Mouse (Mus musculus) spleen, postnatal 10 days (tissue): Measurements from ENCODE around the gene Pitpna.
A peak's percentile ranks its signal among the peaks of the same experiment; 100 is the strongest.

Source experiments
- DNase-seq, 2 experiments: peaks; one replicate each; pipeline ENCODE4 v3.0.0; 2021 to 2022; ENCODE audit warnings: low spot score in 2 of 2

Gene Pitpna

DNA sequence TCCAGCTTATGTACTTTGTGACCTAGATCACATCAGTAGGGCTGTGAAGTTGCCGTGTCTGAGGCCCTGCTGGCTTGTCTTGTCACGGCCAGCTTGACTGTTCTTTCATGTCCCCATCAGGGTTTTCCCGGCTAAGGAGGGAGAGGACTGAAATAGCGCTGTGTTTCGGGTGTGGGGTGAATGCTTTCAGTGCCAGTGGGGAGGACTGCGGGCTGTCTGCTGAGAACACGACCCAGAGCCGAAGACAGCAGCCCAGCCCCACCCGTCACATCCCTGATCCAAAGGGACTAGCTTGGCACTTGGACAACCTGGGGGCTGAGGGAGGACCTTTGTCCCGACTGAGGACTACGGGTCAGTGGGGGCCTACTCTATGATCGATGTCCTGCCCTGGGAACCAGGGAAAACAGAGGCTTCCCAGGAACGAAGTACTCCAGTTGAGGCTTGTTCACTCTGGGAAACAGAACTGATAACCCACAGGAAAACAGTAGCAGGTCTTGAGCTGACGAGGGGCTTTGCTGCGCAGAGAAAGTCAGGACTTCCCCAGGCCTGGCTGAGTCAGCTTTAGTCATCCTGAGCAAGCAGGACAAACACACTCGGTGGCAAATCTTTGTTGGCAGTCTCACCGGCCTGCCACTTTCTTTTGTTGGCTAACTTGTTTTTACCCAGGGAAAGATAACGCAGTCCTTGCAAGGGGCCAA is 23.9 kb upstream of the Pitpna start:
- DNase-seq, result no peak

DNA sequence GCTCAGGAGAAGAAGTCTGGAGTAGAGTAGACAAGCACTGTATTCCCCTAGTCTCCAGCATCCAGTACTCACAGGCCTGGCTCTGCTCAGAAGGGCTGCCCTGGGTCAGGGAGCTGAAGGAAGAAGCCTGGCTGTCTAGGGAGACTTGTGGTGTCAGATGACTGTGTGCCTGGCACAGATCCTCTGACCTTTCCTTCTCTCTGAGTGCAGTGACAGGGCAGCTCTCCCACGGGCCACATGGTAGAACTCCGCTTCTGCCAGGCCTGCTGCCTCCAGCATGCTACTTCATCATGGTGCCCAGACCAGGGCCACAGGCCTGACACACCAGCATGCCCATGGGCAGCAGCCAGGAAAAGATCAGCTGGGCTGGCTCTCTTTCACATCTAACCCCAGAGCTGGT is 22.0 kb upstream of the Pitpna start:
- no peak for DNase-seq

DNA sequence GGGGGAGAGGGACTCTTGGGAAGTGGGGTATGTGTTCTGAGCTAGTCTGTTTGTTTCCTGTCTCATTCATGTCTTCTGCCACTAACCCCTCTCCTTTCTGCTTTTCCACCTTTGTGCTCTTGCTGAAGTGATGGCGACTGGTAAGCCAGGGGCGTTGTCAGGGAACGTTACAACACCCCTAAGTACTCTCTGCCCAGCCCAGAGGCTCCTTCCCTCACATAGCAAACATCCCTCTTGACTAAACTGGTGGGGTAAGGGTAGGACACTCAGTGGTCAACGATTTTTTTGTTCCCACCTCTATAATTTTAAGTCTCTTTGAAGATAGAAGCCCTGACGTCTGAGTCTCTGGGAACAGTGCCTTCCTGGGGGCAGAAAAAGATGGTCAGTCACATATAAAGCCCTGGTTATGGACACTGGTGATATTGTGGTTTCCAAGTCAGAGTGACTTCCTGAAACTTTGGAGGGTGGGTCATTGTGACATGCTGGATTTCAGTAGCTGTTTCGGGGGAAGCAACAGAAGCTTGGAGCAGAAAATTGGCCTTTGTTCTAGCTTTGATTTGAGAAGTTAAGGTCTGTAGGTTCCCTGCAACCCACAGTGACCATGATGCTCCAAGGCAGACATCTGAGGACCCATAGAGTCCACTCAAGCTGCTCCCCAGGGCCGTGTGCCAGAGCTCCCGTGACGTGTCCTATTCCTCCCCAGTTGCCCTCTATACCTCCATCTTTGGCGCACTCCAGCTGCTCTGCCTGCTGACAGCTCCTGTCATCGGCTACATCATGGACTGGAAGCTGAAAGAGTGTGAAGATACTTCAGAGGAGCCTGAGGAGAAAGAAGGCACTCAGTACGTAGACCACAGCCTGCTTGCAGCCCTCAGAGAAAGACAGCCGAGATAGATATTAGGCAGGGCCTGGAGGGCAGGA is 21.4 kb upstream of the Pitpna start:
- no peak for DNase-seq

DNA sequence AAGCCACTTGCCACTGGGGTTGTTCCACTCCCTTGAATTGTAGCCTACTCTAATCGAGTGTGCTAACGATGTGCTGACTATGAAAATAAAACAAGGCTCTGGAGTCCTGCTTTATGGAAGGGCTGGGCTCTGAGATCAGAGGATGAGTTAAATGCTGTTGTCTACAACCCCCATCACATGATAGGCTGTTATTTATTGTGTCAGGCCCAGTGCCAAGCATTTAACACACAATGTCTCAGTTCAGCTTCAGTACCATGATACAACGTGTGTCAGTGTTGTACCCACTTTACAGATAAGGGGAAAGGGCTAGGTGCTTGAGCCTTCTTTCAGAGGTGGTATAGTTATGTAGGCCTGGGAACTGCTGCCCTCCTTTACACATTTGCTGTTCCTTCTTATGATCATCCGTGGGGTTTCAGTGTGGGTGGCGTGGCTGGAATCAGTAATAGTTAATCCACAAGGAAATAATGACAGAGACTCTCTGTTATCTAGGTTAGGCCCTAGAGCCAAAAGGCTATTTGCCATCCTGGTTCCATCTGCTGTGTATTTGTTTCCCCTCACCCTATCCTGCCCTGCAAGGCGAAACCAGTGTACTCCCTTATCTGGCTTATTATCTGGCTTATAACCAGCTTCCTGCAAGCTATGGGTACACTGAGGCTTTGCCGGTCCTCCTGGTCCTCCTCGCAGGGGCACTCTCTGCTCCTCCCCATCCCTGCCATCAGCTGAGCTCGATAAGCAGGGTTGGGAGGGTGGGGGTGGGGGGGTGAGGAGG is 20.4 kb upstream of the Pitpna start:
- no peak for DNase-seq

DNA sequence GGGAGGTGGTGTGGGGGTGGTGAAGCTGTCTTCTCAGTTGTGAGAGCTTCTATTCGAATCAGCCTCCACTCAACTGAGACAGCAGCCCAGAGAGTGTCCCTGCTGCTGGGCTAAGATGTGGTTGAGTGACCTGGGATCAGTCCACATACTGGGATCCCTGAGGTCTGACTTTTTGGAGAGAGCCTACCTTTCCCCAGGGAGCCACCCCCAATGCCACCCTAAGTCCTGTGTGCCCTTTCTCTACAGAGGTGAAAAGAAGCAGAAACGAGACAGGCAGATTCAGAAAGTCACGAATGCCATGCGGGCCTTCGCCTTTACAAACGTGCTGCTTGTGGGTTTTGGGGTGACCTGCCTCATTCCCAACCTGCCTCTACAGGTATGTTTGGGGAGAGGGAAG is 19.8 kb upstream of the Pitpna start:
- DNase-seq, result no peak

DNA sequence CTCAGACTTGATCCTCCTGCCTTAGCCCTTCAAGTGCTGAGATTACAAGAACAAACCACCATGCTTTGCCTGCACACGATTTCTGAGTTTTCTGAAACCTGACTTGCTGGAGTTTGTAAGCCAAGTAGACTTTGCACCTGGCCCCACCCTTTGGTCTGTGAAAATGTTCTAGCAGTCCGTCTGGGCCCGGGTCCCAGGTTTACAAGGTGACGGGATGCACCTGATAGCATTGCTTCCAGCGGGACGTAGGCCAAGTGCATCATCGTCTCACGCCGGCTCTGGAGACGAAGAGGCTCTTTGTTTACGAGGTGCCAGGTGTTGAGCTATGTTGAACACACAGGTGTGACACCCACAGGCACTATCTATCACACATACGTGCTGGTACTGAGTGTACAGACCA is 18.9 kb upstream of the Pitpna start:
- no peak for DNase-seq

DNA sequence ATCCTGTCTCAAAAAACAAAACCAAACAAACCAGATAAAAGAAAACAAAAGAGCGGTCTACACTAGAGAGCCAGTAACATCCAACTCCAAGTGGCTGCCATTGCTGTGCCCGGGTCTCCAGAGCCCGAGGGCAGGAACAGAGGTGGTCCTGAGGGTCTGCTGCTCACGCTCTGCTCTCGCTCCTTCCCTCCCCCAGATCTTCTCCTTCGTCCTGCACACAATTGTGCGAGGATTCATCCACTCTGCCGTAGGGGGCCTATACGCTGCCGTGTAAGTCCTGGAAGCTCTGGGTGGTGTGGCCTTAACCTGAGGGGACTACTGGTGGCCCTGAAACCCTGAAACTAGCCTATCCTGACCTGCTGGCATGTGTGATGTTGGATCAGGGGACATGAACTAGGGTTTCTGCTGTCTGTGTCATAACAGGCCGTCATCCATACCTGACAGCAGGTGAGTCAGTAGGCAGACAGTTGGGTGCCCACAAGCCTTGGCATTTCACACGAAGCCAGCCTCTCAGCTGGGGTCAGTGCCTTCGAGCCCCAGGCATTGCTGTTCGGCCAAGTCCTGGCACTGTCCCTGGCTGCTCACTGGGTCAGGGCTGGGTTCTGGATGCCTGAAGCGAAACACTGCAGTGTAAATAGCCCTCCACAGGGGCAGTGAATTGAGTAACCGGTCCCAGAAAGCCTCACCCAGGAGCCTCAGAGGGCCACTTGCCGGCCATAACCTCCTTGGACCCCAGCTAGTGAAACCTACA is 17.3 kb upstream of the Pitpna start:
- DNase-seq, result no peak

DNA sequence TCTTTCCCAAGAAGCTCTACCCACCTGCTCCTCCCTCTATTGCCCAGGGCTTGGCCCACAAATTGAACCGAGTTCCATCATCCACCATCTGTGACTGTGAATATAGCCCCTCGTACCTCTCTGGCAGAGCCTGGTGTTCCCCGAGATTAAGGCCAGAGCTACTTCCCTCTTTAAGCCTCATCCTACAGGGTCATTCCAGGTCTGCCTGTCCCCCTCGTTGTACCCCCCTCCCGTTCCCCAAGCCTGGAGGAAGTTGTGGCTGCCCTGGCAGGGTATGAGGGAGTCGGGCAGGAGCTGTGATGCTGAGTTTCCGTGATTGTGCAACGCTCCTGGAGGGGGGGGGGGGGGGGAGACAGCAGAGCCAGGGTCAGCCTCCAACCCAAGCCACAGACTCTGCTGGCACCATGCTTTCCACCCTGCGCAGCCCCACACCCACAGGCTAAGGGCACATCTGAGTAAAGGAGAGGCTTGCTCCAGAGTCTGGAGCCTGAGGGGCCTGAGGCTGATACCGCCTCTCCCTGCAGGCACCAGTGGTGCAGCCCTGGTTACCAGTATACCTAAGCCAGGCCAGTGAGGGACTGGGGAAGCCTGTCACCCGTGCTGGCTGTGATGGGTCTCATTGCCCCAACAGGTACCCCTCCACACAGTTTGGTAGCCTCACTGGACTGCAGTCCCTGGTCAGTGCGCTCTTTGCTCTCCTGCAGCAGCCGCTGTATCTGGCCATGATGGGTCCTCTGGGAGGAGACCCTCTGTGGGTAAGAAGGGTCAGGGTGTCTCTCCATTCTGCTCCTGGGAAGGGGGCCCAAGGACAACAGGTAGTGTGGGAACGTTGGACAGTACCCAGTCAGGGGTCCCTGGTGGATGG is 16.5 kb upstream of the Pitpna start:
- no peak for DNase-seq

DNA sequence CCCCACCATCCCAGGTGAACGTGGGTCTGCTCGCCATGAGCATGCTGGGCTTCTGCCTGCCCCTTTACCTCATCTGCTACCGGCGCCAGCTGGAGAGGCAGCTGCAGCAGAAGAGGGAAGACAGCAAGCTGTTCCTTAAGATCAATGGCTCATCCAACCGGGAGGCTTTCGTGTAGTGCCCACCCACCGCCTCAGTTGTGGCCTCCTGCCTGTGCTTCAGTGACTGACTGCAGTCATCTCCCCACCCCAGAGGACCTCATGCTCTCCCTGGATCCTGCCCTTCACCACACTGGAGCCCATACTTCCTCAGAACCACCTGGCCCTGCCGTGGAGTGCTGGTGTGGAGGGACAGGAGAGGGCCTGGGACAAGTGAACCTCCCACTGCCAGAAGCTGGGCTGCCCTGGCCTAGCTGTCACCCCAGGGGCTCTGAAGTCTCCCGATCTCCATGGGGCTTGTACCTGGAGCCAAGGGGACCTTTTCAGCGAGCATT is 15.6 kb upstream of the Pitpna start:
- no peak for DNase-seq

DNA sequence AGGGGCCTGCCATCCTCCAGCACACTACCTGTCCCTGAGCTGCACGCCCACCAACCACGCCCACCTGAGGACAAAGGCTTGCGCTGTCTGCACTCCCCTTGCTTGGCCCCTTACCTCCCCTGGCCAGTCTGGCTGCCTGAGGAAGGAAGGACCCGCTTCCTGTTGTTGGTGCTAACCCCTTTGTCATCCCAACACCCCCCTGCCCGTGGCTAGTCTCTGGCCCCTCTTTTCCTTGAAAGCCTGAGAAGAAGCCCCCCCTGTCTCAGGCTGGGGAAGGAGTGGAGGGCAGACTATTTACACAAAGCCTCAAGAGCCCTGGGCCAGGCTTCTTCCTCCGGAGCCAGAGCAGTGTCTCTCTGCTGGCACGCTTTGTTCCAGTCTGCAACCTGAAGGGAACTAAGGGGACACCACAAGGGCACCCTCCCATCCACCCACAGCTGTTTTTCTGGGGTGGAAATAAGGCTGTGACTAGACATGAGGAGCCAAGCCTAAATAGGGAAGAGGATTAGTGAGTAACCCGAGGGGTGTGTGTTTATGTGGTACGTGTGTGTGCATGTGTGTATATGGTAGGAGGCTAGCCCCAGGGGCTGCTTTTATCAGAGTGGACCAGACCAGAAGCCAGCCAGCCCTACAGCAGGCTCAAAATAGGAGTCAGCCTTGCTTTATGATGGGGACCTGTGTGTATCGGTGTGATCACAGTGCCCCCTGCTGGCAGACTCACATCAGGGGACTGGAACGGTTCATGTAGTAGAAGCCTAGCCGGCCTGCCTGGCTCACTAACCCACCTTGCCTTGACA is 14.8 kb upstream of the Pitpna start:
- DNase-seq, result peak; percentile 82 to 94

DNA sequence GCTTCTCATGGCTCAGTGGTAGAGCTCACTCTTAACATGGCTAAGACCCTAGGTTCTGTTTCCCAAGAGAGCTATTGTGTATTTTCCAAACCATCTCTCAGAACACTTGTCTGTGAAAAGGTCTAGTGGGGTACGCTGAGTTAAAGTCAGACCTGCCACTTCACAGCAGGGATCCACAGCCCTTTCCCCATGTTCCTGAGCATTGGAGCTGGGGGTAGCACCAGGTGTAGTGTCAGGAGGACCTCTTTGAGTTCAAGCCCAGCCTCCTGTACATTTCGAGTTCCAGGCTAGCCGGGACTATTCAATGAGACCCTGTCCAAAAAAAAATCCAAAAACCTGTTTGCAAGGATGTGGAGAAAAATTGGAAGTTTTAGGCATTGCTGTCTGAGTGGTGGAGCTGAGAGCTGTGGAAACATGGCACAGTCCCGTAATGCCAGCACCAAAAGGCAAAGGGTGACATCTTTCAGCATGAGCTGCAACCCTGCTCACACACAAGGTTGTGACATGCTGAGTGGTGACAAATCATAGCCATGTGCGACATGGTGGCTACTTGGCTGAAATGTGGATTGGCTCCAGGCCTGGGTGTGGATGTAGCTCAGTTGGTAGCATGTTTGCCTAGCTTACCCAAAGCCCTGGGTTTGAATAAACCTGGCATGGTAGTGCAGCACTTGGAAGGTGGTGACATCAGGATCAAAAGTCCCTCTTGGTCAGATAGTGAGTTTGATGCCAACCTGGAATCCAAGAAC is 13.3 kb upstream of the Pitpna start:
- DNase-seq, result no peak

DNA sequence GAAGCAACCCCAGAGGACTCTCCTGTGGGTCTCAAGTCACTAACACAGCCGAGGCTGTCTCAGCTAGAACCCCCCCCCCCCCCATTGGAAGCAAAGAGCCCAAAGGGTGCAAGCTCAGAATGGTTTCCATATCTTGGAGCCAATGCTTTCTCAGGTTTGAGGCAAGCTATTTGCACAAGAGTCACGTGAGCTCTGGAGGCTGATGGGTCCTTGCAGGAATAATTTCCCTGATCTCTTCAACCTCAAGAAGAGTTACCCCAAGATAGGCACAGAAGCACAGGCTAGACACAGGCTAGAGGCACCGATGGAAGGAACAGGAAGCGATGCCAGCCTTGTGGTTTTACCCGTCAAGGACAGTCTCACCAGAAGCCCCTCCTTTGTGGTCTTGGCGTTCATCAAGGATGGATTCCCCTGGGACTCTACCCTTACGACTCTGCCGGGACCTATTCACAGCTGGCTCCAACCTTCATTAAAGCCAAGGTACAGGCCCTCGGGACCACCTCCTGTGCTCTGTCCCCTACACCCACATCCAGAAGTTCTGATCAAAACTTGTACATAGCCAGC is 12.3 kb upstream of the Pitpna start:
- DNase-seq, result no peak

DNA sequence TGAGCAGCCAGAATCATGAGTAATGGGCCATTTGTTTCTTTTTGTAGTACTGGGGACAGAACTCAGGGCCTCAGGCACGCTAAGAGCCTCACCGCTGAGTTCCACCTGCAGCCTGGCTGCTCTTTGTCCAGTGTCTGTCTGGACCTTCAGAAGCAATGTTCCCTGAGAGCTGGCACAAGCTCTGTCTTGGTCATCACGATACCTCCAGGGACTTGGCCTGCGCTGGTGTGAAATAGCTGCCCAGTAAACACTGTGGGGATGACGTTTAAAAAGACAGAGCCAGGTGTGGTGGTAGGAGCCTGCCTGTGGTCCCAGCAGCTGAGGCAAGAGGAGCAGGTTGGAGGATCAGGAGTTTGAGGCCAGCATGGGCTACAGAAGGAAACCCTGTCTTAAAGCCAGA is 9.3 kb upstream of the Pitpna start:
- DNase-seq, result no peak

DNA sequence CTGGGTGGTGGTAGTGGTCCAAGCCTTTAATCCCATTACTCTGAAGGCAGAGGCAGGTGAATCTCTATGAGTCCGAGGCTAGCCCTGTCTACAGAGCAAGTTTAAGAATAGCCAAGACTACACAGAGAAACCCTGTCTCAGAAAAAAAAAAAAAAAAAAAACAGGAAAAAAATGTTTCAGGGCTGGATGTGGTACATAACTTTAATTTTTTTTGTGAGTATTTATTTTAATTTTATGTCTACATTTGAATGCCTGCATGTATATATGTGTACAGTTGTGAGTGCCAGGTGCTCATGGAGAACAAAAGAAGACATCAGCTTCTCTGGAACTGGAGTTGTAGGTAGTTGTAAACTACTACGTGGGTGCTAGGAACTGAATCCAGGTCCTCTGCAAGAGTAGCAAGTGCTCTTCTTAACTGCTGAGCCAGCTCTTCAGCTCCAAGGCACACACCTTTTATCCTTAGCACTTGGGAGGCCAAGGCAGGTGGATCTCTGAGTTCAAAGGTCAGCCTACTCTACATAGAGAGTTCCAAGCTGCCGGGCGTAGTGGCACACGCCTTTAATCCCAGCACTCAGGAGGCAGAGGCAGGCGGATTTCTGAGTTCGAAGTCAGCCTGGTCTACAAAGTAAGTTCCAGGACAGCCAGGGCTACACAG is 6.3 kb upstream of the Pitpna start:
- no peak for DNase-seq

DNA sequence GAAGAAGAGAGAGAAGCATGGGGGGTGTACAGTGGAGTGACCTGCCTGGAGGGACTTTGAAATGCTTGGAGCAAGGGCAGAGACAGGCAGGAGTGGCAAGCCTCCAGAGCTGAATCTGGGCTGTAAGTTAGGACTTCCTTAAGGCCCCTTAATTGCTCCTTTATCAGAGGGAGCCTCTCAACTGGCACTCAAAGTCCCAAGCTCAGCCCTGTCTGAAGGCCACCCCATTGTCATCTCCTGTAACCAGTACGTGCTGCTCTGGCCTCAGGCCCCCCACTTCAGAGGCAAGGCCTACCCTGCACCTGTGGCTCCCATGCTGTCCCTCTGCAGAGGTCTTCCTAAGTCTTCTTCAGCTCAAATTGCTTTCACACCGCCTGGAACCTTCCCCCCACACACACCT is 4.4 kb upstream of the Pitpna start:
- DNase-seq, result no peak

DNA sequence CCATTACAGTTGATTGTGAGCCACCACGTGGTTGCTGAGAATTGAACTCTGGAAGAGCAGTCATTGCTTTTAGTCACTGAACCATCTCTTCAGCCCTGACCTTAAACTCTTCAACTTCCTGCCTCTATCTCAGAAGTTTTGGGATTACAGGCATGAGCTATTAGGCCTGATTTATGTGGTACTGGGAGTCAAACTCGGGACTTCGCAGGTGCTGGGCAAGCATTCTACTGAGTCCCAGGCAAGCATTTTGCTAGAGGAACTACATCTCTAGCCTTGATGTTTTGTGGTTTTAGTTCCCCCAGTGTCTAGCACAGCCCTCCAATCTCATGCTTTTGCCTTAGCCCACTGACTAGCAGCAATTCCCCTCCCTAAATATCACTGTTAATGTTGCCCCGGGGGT is 2.8 kb upstream of the Pitpna start:
- no peak for DNase-seq

DNA sequence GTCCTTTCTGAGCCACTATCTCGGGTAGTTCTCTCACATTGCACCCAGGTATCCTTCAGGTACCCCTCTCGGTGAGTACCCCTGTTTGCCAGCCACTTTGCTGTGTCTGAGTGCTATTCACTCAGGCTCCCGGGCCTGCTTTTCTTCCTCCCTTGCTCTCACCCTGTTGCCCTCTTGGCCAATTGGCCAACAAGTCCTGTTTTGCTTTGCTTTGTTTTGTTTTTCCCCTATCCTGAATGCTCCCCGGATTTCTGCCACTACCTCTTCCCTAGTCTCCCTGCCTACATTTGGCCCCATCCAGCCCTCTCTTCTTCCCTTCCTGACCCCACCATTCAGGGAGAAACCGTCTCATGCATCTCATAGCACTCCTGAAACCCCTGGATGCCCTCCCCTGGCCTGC is 1.9 kb upstream of the Pitpna start:
- DNase-seq, result no peak

DNA sequence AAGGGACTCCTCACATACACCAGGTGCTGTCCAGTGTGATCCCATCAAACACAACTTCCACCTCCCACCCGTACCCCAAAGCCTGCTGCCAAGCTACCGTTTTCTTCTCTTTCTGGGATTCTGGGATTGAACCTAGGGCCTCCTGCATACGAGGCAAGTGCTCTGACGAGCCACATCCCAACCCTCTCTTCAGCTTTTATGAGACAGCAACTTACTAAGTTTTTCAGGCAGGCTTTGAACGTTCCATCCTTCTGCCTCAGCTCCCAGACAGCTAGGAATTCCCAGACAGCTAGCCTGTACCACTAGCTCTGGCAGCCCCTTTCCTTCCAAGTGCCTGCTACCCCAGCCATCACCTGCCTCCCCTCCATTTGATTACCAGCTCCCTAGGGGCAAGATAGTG is 934 bp upstream of the Pitpna start:
- no peak for DNase-seq
